Mouse (Mus musculus) neural tube, embryonic 15.5 days (tissue): ENCODE data around the gene Astn2. TPM values are rescaled to one million over a fixed set of nuclear protein-coding genes. Genes with fewer than 3 reads are reported as not detected.

Source experiments
- ATAC-seq: fragments of 200-750 bp; cut with Nextera tagmentation; 2 replicates; pipeline ENCODE4 v1.8.0; 2017; ENCODE audit warnings: mild to moderate bottlenecking, moderate TSS enrichment, moderate library complexity; ENCODE audit not compliant: low FRiP score
- H3K27ac ChIP-seq: fragments of 300-500 bp; sonication (generic); replicated peaks from 2 replicates; pipeline ENCODE4 v1.5.1; 2015; ENCODE audit warnings: mild to moderate bottlenecking, inconsistent platforms
- H3K27me3 ChIP-seq: fragments of 300-500 bp; sonication (generic); replicated peaks from 2 replicates; pipeline ENCODE4 v1.6.1; 2015; ENCODE audit warnings: inconsistent platforms
- H3K36me3 ChIP-seq: fragments of 300-500 bp; sonication (generic); 2 replicates; pipeline ENCODE4 v1.6.1; 2015; ENCODE audit warnings: inconsistent platforms
- H3K4me1 ChIP-seq: fragments of 300-500 bp; sonication (generic); 2 replicates; pipeline ENCODE4 v1.6.1; 2015; ENCODE audit warnings: inconsistent platforms
- H3K4me2 ChIP-seq: fragments of 300-500 bp; sonication (generic); 2 replicates; pipeline ENCODE4 v1.6.1; 2015; ENCODE audit warnings: inconsistent platforms, mild to moderate bottlenecking, moderate library complexity
- H3K4me3 ChIP-seq: fragments of 300-500 bp; sonication (generic); replicated peaks from 2 replicates; pipeline ENCODE4 v1.5.1; 2015; ENCODE audit warnings: mild to moderate bottlenecking, inconsistent platforms
- H3K9ac ChIP-seq: fragments of 300-500 bp; sonication (generic); replicated peaks from 2 replicates; pipeline ENCODE4 v1.6.1; 2015; ENCODE audit warnings: mild to moderate bottlenecking, inconsistent platforms
- H3K9me3 ChIP-seq: fragments of 300-500 bp; sonication (generic); replicated peaks from 2 replicates; pipeline ENCODE4 v1.6.1; 2016; ENCODE audit warnings: inconsistent platforms
- WGBS: fragments of 180-500 bp; shearing (Covaris S2); methylation state at CpG from one replicate; pipeline ENCODE4 v1.1.7; 2015; ENCODE audit warnings: mixed read lengths; 5-methylcytosine and 5-hydroxymethylcytosine counted together
- polyA plus RNA-seq: library from polyadenylated mRNA; unstranded; fragments of >200 nt; fragmentation: Nextera tagmentation; extraction: Ambion mirVana; gene quantifications from 2 replicates; pipeline ENCODE4 v1.2.1, GENCODE M21; 2015

Gene Astn2
- polyA plus RNA-seq, 1 experiment from 2014 or later, result 3.9 TPM

- 76% methylated on average over 5 of the region's 5 CpGs for whole genome bisulfite sequencing
- H3K27ac ChIP-seq, result no peak overlapping the region
- H3K9ac ChIP-seq, result no peak overlapping the region
- H3K9me3 ChIP-seq, result no peaks in the 10 kb centered on the region
- H3K4me3 ChIP-seq, result no peak overlapping the region
- H3K4me2 ChIP-seq, result no peak overlapping the region
- no peak for ATAC-seq
- no peaks in the 10 kb centered on the region for H3K36me3 ChIP-seq
- no peaks in the 10 kb centered on the region; the same call in 1 of the 2 replicates for H3K4me1 ChIP-seq
- H3K27me3 ChIP-seq, result no peaks in the 10 kb centered on the region
Observed at GRCm38 (mm10) chr4:65958369-65959187, 445.8 kb downstream of the Astn2 start.

- H3K9me3 ChIP-seq, result no peaks in the 10 kb centered on the region
- H3K27ac ChIP-seq, result no peak overlapping the region
- no peak overlapping the region for H3K4me2 ChIP-seq
- H3K36me3 ChIP-seq, result no peaks in the 10 kb centered on the region
- no peaks in the 10 kb centered on the region for H3K4me1 ChIP-seq
- H3K4me3 ChIP-seq, result no peak overlapping the region
- no peak overlapping the region for H3K9ac ChIP-seq
- H3K27me3 ChIP-seq, result no peaks in the 10 kb centered on the region
- no peak for ATAC-seq
- 86% methylated on average over 1 of the region's 1 CpGs for WGBS
Observed at GRCm38 (mm10) chr4:65951918-65952317, 452.5 kb downstream of the Astn2 start.

GRCm38 (mm10) chr4:65947141-65947649 lies 457.2 kb downstream of the Astn2 start:
- no peaks in the 10 kb centered on the region for H3K9me3 ChIP-seq
- 97% methylated on average over 3 of the region's 3 CpGs for WGBS
- no peaks in the 10 kb centered on the region for H3K36me3 ChIP-seq
- no peaks in the 10 kb centered on the region for H3K27me3 ChIP-seq
- H3K27ac ChIP-seq, result no peak overlapping the region
- no peak overlapping the region for H3K4me2 ChIP-seq
- no peaks in the 10 kb centered on the region for H3K4me1 ChIP-seq
- H3K9ac ChIP-seq, result no peak overlapping the region
- no peak for ATAC-seq
- no peak overlapping the region for H3K4me3 ChIP-seq

- no peaks in the 10 kb centered on the region for H3K36me3 ChIP-seq
- no peaks in the 10 kb centered on the region for H3K27me3 ChIP-seq
- ATAC-seq, result no peak
- H3K9ac ChIP-seq, result no peak overlapping the region
- H3K4me2 ChIP-seq, result no peak overlapping the region
- H3K9me3 ChIP-seq, result no peaks in the 10 kb centered on the region
- H3K27ac ChIP-seq, result no peak overlapping the region
- WGBS, result 97% methylated on average over 2 of the region's 2 CpGs
- no peaks in the 10 kb centered on the region for H3K4me1 ChIP-seq
- no peak overlapping the region for H3K4me3 ChIP-seq
Observed at GRCm38 (mm10) chr4:65946021-65946420, 458.4 kb downstream of the Astn2 start.

GRCm38 (mm10) chr4:65930901-65931300 lies 473.5 kb downstream of the Astn2 start:
- no peak overlapping the region for H3K4me3 ChIP-seq
- H3K4me1 ChIP-seq, result no peaks in the 10 kb centered on the region
- H3K9ac ChIP-seq, result no peak overlapping the region
- no peaks in the 10 kb centered on the region for H3K9me3 ChIP-seq
- H3K27ac ChIP-seq, result no peak overlapping the region
- H3K36me3 ChIP-seq, result no peaks in the 10 kb centered on the region
- H3K4me2 ChIP-seq, result no peak overlapping the region
- ATAC-seq, result no peak
- H3K27me3 ChIP-seq, result no peaks in the 10 kb centered on the region
- WGBS, result 79% methylated on average over 2 of the region's 2 CpGs

- Histone ChIP-seq H3K9ac (no peak overlapping the region), H3K9me3 (no peaks in the 10 kb centered on the region), H3K27me3 (no peaks in the 10 kb centered on the region), H3K36me3 (no peaks in the 10 kb centered on the region), H3K4me2 (no peak overlapping the region), H3K4me1 (peaks cover 4% of the 10 kb centered on the region; the same call in 1 of the 2 replicates), H3K4me3 (no peak overlapping the region), H3K27ac (no peak overlapping the region)
- ATAC-seq, result no peak
- WGBS, result 71% methylated on average over 1 of the region's 1 CpGs
Observed at GRCm38 (mm10) chr4:65920294-65920693, 484.1 kb downstream of the Astn2 start.

- no peak overlapping the region for H3K27ac ChIP-seq
- WGBS, result 54% methylated on average over 11 of the region's 11 CpGs
- ATAC-seq, result no peak; the same call in 1 of the 2 replicates
Observed at GRCm38 (mm10) chr4:65916027-65917008, 488.1 kb downstream of the Astn2 start.

GRCm38 (mm10) chr4:65912247-65912942 lies 492.0 kb downstream of the Astn2 start:
- H3K4me2 ChIP-seq, result no peak overlapping the region
- no peak for ATAC-seq
- no peak overlapping the region for H3K27ac ChIP-seq
- no peak overlapping the region for H3K4me3 ChIP-seq
- H3K27me3 ChIP-seq, result no peaks in the 10 kb centered on the region
- peaks cover 11% of the 10 kb centered on the region; the same call in 1 of the 2 replicates for H3K4me1 ChIP-seq
- no peaks in the 10 kb centered on the region for H3K9me3 ChIP-seq
- H3K9ac ChIP-seq, result no peak overlapping the region
- no peaks in the 10 kb centered on the region for H3K36me3 ChIP-seq
- WGBS, result 80% methylated on average over 8 of the region's 8 CpGs

More at GRCm38 (mm10) chr4:65916027-65917008, 488.1 kb downstream of the Astn2 start:
- H3K4me2 ChIP-seq, result no peak overlapping the region
- no peaks in the 10 kb centered on the region for H3K27me3 ChIP-seq
- H3K36me3 ChIP-seq, result no peaks in the 10 kb centered on the region
- H3K9ac ChIP-seq, result no peak overlapping the region
- peaks cover 4% of the 10 kb centered on the region; the same call in 1 of the 2 replicates for H3K4me1 ChIP-seq
- H3K4me3 ChIP-seq, result no peak overlapping the region
- no peaks in the 10 kb centered on the region for H3K9me3 ChIP-seq

GRCm38 (mm10) chr4:65907660-65908059 lies 496.8 kb downstream of the Astn2 start:
- H3K27me3 ChIP-seq, result no peaks in the 10 kb centered on the region
- no peaks in the 10 kb centered on the region for H3K36me3 ChIP-seq
- H3K9me3 ChIP-seq, result no peaks in the 10 kb centered on the region
- H3K9ac ChIP-seq, result no peak overlapping the region
- H3K27ac ChIP-seq, result no peak overlapping the region
- no peak overlapping the region for H3K4me3 ChIP-seq
- 28% methylated on average over 7 of the region's 7 CpGs for WGBS
- H3K4me2 ChIP-seq, result no peak overlapping the region
- peaks cover 7% of the 10 kb centered on the region; the same call in 1 of the 2 replicates for H3K4me1 ChIP-seq
- ATAC-seq, result no peak

GRCm38 (mm10) chr4:65904963-65905362 lies 499.4 kb downstream of the Astn2 start:
- no peak overlapping the region for H3K9ac ChIP-seq
- 96% methylated on average over 2 of the region's 2 CpGs for WGBS

More at GRCm38 (mm10) chr4:65904963-65905362, 499.4 kb downstream of the Astn2 start:
- H3K36me3 ChIP-seq, result no peaks in the 10 kb centered on the region
- H3K27me3 ChIP-seq, result no peaks in the 10 kb centered on the region
- H3K4me3 ChIP-seq, result no peak overlapping the region
- ATAC-seq, result no peak
- no peak overlapping the region for H3K4me2 ChIP-seq
- no peaks in the 10 kb centered on the region for H3K9me3 ChIP-seq
- no peak overlapping the region for H3K27ac ChIP-seq
- peaks cover 7% of the 10 kb centered on the region; the same call in 1 of the 2 replicates for H3K4me1 ChIP-seq
